Mouse (Mus musculus): Measurements from ENCODE around the gene Olfr704. TPM values are rescaled to one million over a fixed set of nuclear protein-coding genes. Genes with fewer than 3 reads are reported as not detected.

Gene Olfr704
- total RNA-seq (2023): not detected

GRCm38 (mm10) chr7:106862885-106863284 is at the start of gene Olfr704:
TSS of gene Olfr704 (plus strand) at chr7:106863185.

GRCm38 (mm10) chr7:106813829-106814228 is 49.2 kb upstream of the Olfr704 start, which contains the start of gene Olfr701:
TSS of gene Olfr701 (plus strand) at chr7:106814129.

DNA sequence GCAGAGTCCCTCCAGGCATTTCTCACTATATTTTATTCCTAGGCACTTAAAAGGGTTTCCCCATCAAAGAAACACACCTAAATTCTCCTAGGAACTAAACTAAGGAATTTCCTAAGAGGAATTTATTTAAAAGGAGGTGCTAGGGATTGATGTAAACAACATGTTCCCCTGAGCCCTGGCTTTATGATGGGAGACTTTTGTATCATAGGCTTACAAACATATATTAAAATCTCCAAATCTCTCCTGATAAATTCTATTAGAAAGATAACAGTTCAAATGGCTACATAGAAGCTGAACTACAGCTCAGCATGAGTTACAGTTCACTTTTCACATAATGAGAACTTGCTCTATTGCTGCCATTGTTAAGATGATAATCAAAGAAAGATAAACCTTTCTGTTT is 29.2 kb upstream of the Olfr704 start, which contains the start of gene Olfr702:
TSS of gene Olfr702 (minus strand) at position 101 of the 400 bp plus-strand sequence.

GRCm38 (mm10) chr7:106843060-106843459 is 19.9 kb upstream of the Olfr704 start, which contains the start of gene Olfr703:
TSS of gene Olfr703 (plus strand) at chr7:106843360.

DNA sequence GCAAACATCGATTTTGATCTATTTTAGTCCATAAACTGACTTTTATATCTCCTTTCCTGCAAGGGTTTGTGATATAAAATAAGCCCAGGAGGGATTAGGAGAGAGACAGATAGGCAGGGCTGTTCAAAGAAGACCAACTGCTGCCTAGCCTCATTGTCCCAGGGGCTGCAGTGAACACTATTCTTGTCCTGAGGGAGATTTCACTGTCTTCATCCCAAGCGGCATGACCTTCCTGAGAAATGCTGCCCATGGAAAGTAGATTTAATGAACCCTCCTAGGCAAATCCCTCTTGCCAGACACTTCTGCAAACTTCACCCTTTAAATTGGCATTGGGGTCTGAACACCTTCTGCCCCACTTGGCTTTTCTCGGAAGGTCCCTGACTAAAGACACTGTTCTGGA is 13.8 kb downstream of the Olfr704 start, which contains the start of gene Olfr705:
TSS of gene Olfr705 (minus strand) at position 101 of the 400 bp plus-strand sequence.

DNA sequence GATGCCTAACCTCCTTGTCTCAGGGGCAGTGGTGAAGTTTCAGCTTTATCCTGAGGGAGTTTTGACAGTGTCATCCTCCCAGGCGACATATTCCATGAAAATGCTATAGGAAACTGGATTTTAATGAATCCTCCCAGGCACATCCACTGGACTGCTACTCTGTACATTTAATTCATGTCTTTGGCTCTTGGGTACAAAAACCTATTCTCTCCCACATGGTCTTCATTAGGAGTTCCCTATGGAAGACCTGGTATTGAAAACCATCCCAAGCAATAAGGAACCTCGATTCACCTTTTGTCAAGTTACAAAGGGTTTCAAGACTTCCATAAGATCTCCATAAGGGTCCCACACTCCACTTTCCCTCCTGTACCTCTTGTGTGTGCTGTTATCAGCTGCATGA is 25.1 kb downstream of the Olfr704 start, which contains the start of gene Olfr706:
TSS of gene Olfr706 (minus strand) at position 101 of the 400 bp plus-strand sequence.

GRCm38 (mm10) chr7:106901141-106901540 is 38.2 kb downstream of the Olfr704 start, which contains the start of gene Olfr707:
TSS of gene Olfr707 (minus strand) at chr7:106901241.

DNA sequence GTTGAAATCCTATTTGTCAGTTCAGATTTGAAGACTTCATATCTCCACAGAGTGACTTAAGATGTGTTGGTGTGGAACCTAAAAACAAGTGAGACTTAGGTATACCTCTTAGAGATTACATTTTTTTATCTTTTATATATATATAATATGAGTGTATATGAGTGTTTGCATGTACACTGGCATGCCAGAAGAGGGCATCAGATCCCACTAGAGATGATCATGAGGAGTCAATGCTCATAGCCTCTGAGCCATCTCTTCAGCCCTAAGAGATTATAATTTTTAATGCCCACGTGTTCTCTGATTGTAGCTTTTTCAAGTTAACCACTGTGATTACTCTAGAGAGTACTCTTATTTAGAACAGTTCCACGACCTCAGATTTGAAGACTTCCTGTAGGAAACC is 44.7 kb downstream of the Olfr704 start, which contains the start of gene Olfr1532-ps1:
TSS of gene Olfr1532-ps1 (plus strand) at position 326 of the 400 bp plus-strand sequence.

Other genes with a start within 250 kb of the Olfr704 start
- not detected for gene Olfr693, start 182.6 kb upstream of the Olfr704 start, total RNA-seq (2023)
- not detected for gene Olfr694, start 171.4 kb upstream of the Olfr704 start, total RNA-seq (2023)
- gene Olfr695, start 146.8 kb upstream of the Olfr704 start, total RNA-seq (2023): not detected
- not detected for gene Olfr697, start 120.7 kb upstream of the Olfr704 start, total RNA-seq (2023)
- not detected for gene Olfr698, start 107.8 kb upstream of the Olfr704 start, total RNA-seq (2023)
- gene Olfr699, start 70.0 kb upstream of the Olfr704 start, total RNA-seq (2023): not detected
- gene Olfr700, start 54.4 kb upstream of the Olfr704 start, total RNA-seq (2023): not detected
- gene Olfr701, start 49.1 kb upstream of the Olfr704 start, total RNA-seq (2023): not detected
- gene Olfr702, start 29.3 kb upstream of the Olfr704 start, total RNA-seq (2023): not detected
- not detected for gene Olfr703, start 19.8 kb upstream of the Olfr704 start, total RNA-seq (2023)
- not detected for gene Olfr705, start 13.7 kb downstream of the Olfr704 start, total RNA-seq (2023)
- not detected for gene Olfr706, start 25.0 kb downstream of the Olfr704 start, total RNA-seq (2023)
- not detected for gene Olfr707, start 38.1 kb downstream of the Olfr704 start, total RNA-seq (2023)
- gene Olfr1532-ps1, start 44.8 kb downstream of the Olfr704 start, total RNA-seq (2023): not detected
- under 1 TPM; 0.09 to 0.13 TPM for gene Olfr709-ps1, start 69.0 kb downstream of the Olfr704 start, total RNA-seq (2023)
- not detected for gene Olfr710, start 85.1 kb downstream of the Olfr704 start, total RNA-seq (2023)
- gene Olfr6, start 100.8 kb downstream of the Olfr704 start, total RNA-seq (2023): not detected
- gene Olfr711, start 112.3 kb downstream of the Olfr704 start, total RNA-seq (2023): not detected
- gene Olfr2, start 142.9 kb downstream of the Olfr704 start, total RNA-seq (2023): not detected
- not detected for gene Olfr713, start 168.0 kb downstream of the Olfr704 start, total RNA-seq (2023)
- gene Olfr714, start 207.8 kb downstream of the Olfr704 start, total RNA-seq (2023): not detected
- not detected for gene Olfr17, start 230.0 kb downstream of the Olfr704 start, total RNA-seq (2023)
- gene Olfr715b, start 247.2 kb downstream of the Olfr704 start, total RNA-seq (2023): not detected

All from monocyte, adult 59 days (primary cell).